Mouse (Mus musculus) liver, embryonic 16.5 days (tissue): ENCODE results near the gene Cyp2w1. TPM values are rescaled to one million over a fixed set of nuclear protein-coding genes. Genes with fewer than 3 reads are reported as not detected.

Experiments used
- ATAC-seq: fragments of 200-750 bp; cut with Nextera tagmentation; 2 replicates; pipeline ENCODE4 v1.8.0; 2017; ENCODE audit warnings: low read depth, mild to moderate bottlenecking, moderate number of reproducible peaks, moderate library complexity
- H3K27ac ChIP-seq: fragments of 300-500 bp; sonication (generic); 2 replicates; pipeline ENCODE4 v1.5.1; 2014; ENCODE audit warnings: mild to moderate bottlenecking, low read length
- H3K27me3 ChIP-seq: fragments of 300-500 bp; sonication (generic); 2 replicates; pipeline ENCODE4 v1.6.1; 2014; ENCODE audit warnings: low read depth, low read length, mixed read lengths; ENCODE audit not compliant: control insufficient read depth, insufficient read depth
- H3K36me3 ChIP-seq: fragments of 300-500 bp; sonication (generic); 2 replicates; pipeline ENCODE4 v1.6.1; 2014; ENCODE audit warnings: mild to moderate bottlenecking; ENCODE audit not compliant: control insufficient read depth, insufficient read depth
- H3K4me1 ChIP-seq: fragments of 300-500 bp; sonication (generic); 2 replicates; pipeline ENCODE4 v1.6.1; 2014; ENCODE audit warnings: low read depth, low read length, mixed read lengths; ENCODE audit not compliant: control insufficient read depth
- H3K4me2 ChIP-seq: fragments of 300-500 bp; sonication (generic); 2 replicates; pipeline ENCODE4 v1.6.1; 2014; ENCODE audit warnings: low read depth, low read length, mixed read lengths
- H3K4me3 ChIP-seq: fragments of 300-500 bp; sonication (generic); 2 replicates; pipeline ENCODE4 v1.5.1; 2014; ENCODE audit warnings: low read depth, mild to moderate bottlenecking, low read length
- H3K9ac ChIP-seq: fragments of 300-500 bp; sonication (generic); 2 replicates; pipeline ENCODE4 v1.6.1; 2014; ENCODE audit warnings: low read depth, low read length
- H3K9me3 ChIP-seq: fragments of 300-500 bp; sonication (generic); replicated peaks from 2 replicates; pipeline ENCODE4 v1.6.1; 2016; ENCODE audit warnings: low read length; ENCODE audit not compliant: control insufficient read depth
- WGBS: fragments of 180-500 bp; shearing (Covaris S2); extraction: QIAGEN DNeasy Blood & Tissue Kit; methylation state at CpG from one replicate; pipeline ENCODE4 v1.1.7; 2014; ENCODE audit not compliant: insufficient replicate concordance; 5-methylcytosine and 5-hydroxymethylcytosine counted together
- polyA plus RNA-seq: library from polyadenylated mRNA; unstranded; fragments of >200 nt; fragmentation: Nextera tagmentation; extraction: Ambion mirVana; gene quantifications from 2 replicates; pipeline ENCODE4 v1.2.1, GENCODE M21; 2015

Gene Cyp2w1
- polyA plus RNA-seq: 0.42 TPM in 1 of 2 replicates, not detected in the other

GRCm38 (mm10) chr5:139352317-139352716, at the start of gene Cyp2w1:
TSS of gene Cyp2w1 (plus strand) at chr5:139352617.
- Histone ChIP-seq H3K4me3 (no peak within 1 kb of the TSS), H3K27ac (no peak within 1 kb of the TSS), H3K4me2 (no peak within 1 kb of the TSS), H3K9ac (no peak within 1 kb of the TSS), H3K36me3 (no peaks in the 10 kb centered on the region), H3K27me3 (no peaks in the 10 kb centered on the region), H3K9me3 (no peaks in the 10 kb centered on the region), H3K4me1 (peaks cover 39% of the 10 kb centered on the region)
- ATAC-seq: no peak
- WGBS: 51% methylated on average over 6 of the region's 6 CpGs

DNA sequence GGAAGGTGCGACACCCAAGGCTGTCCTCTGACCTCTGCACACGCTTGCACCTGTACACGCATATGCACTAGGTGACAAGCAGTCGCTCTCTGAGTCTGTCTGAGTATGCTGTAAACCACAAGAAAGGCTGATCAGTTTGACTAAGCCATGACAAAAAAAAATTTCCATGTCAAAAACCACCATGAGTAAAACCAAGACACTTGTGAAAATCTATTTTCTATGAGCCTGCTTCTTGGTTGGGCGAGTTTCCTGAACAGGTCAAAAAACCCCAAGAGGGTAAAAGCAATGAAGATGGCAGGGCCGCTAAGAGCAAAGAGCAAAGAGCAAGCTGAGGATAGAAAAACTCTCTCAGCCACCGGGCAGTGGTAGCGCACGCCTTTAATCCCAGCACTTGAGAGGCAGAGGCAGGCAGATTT, 48.8 kb upstream of the Cyp2w1 start:
- Histone ChIP-seq H3K27me3 (no peaks in the 10 kb centered on the region), H3K4me1 (peaks cover 3% of the 10 kb centered on the region), H3K27ac (no peak overlapping the region), H3K4me2 (no peak overlapping the region), H3K9me3 (no peaks in the 10 kb centered on the region), H3K4me3 (no peak overlapping the region), H3K36me3 (no peaks in the 10 kb centered on the region), H3K9ac (no peak overlapping the region)
- ATAC-seq: no peak
- 73% methylated on average over 9 of the region's 9 CpGs for WGBS

GRCm38 (mm10) chr5:139309946-139310345, 42.5 kb upstream of the Cyp2w1 start:
- Histone ChIP-seq H3K36me3 (no peaks in the 10 kb centered on the region), H3K27me3 (no peaks in the 10 kb centered on the region), H3K9ac (no peak overlapping the region), H3K4me1 (no peaks in the 10 kb centered on the region; the same call in 1 of the 2 replicates), H3K4me2 (no peak overlapping the region), H3K27ac (no peak overlapping the region), H3K4me3 (no peak overlapping the region), H3K9me3 (no peaks in the 10 kb centered on the region)
- WGBS: 54% methylated on average over 3 of the region's 3 CpGs
- ATAC-seq: no peak

- no peaks in the 10 kb centered on the region for H3K9me3 ChIP-seq
- H3K4me2 ChIP-seq: no peak overlapping the region
- no peaks in the 10 kb centered on the region for H3K27me3 ChIP-seq
- H3K27ac ChIP-seq: no peak overlapping the region
- H3K4me1 ChIP-seq: no peaks in the 10 kb centered on the region; the same call in 1 of the 2 replicates
- H3K9ac ChIP-seq: no peak overlapping the region
- no peaks in the 10 kb centered on the region for H3K36me3 ChIP-seq
- no peak for ATAC-seq
- H3K4me3 ChIP-seq: no peak overlapping the region
- WGBS: 75% methylated on average over 4 of the region's 4 CpGs
These were observed 41.9 kb upstream of the Cyp2w1 start for GRCm38 (mm10) chr5:139310477-139310876.

DNA sequence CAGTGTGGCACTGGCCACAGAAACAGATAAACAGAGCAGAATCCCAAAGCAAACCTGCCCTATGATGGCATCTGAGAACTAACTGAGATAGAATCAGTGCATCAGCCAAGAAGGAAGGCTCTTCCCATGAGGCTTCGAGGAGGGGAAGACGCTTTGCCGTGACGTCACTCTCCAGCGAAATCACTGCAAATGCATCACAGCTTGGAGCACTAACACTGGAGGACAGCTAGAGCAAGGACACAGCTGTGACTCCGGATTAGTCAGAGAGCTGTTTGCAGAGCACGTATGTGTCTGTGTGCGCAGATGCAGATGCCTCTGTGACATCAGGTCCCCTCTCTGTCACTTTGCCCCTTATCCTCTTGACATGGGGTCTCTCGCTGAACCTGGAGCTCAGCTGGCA, 40.6 kb upstream of the Cyp2w1 start:
- Histone ChIP-seq H3K4me3 (no peak overlapping the region), H3K27ac (no peak overlapping the region), H3K9ac (no peak overlapping the region), H3K9me3 (no peaks in the 10 kb centered on the region), H3K4me1 (no peaks in the 10 kb centered on the region; the same call in 1 of the 2 replicates), H3K36me3 (no peaks in the 10 kb centered on the region), H3K27me3 (no peaks in the 10 kb centered on the region), H3K4me2 (no peak overlapping the region)
- WGBS: 75% methylated on average over 9 of the region's 9 CpGs
- no peak for ATAC-seq

GRCm38 (mm10) chr5:139313536-139313935, 38.9 kb upstream of the Cyp2w1 start:
- Histone ChIP-seq H3K4me3 (no peak overlapping the region), H3K27ac (no peak overlapping the region), H3K9me3 (no peaks in the 10 kb centered on the region), H3K36me3 (no peaks in the 10 kb centered on the region), H3K4me2 (no peak overlapping the region), H3K9ac (no peak overlapping the region), H3K27me3 (no peaks in the 10 kb centered on the region), H3K4me1 (no peaks in the 10 kb centered on the region; the same call in 1 of the 2 replicates)
- WGBS: 80% methylated on average over 9 of the region's 9 CpGs
- ATAC-seq: no peak

DNA sequence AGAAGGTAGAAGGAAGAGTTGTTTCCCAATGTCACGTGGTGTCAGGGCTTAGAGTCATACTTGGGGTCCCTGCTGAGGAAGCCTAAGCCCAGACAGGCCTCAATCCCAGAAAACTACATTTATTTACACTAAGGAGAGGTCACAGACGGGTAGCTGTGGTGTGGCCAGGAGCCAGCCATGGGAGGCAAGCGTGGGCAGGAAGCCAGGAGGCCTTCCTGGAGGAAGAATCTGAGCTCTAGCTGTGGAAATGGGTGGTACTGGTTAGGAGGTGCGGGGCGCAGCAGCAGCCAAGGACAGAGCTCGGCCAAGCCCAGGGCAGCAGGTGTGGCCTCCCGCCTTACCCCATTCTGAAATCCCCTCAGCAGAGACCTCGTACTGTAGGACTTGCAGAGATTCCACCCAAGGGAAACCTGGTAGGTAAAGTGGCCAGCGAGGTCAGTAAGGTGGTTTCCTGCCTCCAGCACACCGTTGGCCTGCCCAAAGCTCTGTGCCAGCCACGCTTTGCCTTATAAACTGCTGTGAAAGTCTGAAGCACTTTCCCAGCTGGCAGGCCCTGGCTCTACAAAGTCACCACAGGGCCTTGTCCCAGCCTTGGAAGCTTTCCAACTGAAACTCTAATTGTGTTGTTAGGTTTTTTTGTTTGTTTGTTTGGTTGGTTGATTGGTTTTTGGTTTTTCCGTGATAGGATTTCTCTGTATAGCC, 37.3 kb upstream of the Cyp2w1 start:
- H3K27ac ChIP-seq: no peak overlapping the region
- H3K36me3 ChIP-seq: no peaks in the 10 kb centered on the region
- H3K4me1 ChIP-seq: no peaks in the 10 kb centered on the region; the same call in 1 of the 2 replicates
- no peak overlapping the region for H3K9ac ChIP-seq
- WGBS: 69% methylated on average over 12 of the region's 12 CpGs
- H3K4me3 ChIP-seq: no peak overlapping the region
- H3K4me2 ChIP-seq: no peak overlapping the region
- H3K9me3 ChIP-seq: no peaks in the 10 kb centered on the region
- no peaks in the 10 kb centered on the region for H3K27me3 ChIP-seq
- no peak for ATAC-seq

GRCm38 (mm10) chr5:139316982-139317675, 35.3 kb upstream of the Cyp2w1 start:
- Histone ChIP-seq H3K9ac (no peak overlapping the region), H3K36me3 (no peaks in the 10 kb centered on the region), H3K27ac (peak overlapping the region; percentile 18; the same call in 1 of the 2 replicates), H3K9me3 (no peaks in the 10 kb centered on the region), H3K27me3 (no peaks in the 10 kb centered on the region), H3K4me2 (no peak overlapping the region), H3K4me1 (no peaks in the 10 kb centered on the region; the same call in 1 of the 2 replicates), H3K4me3 (no peak overlapping the region)
- WGBS: 54% methylated on average over 6 of the region's 6 CpGs
- ATAC-seq: peak; percentile 82
